Mouse (Mus musculus): ENCODE measurements around the gene Rbmx. TPM values are rescaled to one million over a fixed set of nuclear protein-coding genes. Genes with fewer than 3 reads are reported as not detected.

Rbmx gene
- polyA plus RNA-seq, 1 experiment from 2014 or later = 285 TPM

- no peaks in the 10 kb centered on the region for H3K36me3 ChIP-seq (ENCODE audit: control insufficient read depth, insufficient read depth, low read length)
- H3K4me3 ChIP-seq (ENCODE audit: low read depth, low read length) = no peak within 1 kb of the TSS
- no peak within 1 kb of the TSS for H3K27ac ChIP-seq (ENCODE audit: low read depth, low read length)
- DNase-seq (ENCODE audit: low spot score) (no peak), ATAC-seq (replicated peaks; ENCODE audit: low FRiP score) (no peak)
- no peaks in the 10 kb centered on the region for H3K4me1 ChIP-seq (replicated peaks; ENCODE audit: control insufficient read depth, insufficient read depth, low read length)
- H3K27me3 ChIP-seq (ENCODE audit: control insufficient read depth, insufficient read depth, low read length) = no peaks in the 10 kb centered on the region
- H3K9me3 ChIP-seq (ENCODE audit: control insufficient read depth, low read length) = no peaks in the 10 kb centered on the region
- 74% methylated on average over 18 of the region's 18 CpGs for WGBS
- no peak within 1 kb of the TSS for H3K9ac ChIP-seq (ENCODE audit: low read length)
- no peak within 1 kb of the TSS for H3K4me2 ChIP-seq (ENCODE audit: low read depth, low read length, severe bottlenecking)
Measured at GRCm38 (mm10) chrX:57338371-57339211, 54.2 kb downstream of the Rbmx start, which contains the start of gene Arhgef6. Gene Arhgef6 (minus strand): TSS chrX:57338729.

DNA sequence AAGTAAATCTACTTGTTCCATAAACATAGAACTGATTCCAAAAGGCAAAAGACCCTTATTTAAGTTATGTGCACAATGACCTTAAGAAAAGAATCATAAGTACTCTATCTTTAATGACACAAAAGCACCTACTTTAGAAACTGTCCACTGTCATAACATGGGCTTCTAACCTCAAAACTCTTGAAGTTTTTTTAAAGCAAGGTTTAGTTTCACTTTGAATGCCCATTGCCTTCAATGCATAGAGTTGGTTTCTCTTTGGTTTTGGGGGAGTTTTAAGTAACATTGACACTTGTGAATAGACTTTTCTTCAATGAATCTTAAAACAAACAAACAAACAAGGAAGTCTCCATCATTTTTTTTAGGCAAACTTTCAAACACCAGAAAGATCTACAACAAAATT is 55.3 kb downstream of the Rbmx start:
- DNase-seq (ENCODE audit: low spot score) = no peak
- Histone ChIP-seq H3K9ac (ENCODE audit: low read length) (no peak overlapping the region), H3K27me3 (ENCODE audit: control insufficient read depth, insufficient read depth, low read length) (no peaks in the 10 kb centered on the region), H3K4me2 (ENCODE audit: low read depth, low read length, severe bottlenecking) (no peak overlapping the region), H3K27ac (ENCODE audit: low read depth, low read length) (no peak overlapping the region), H3K36me3 (ENCODE audit: control insufficient read depth, insufficient read depth, low read length) (no peaks in the 10 kb centered on the region), H3K4me1 (replicated peaks; ENCODE audit: control insufficient read depth, insufficient read depth, low read length) (no peaks in the 10 kb centered on the region), H3K4me3 (ENCODE audit: low read depth, low read length) (no peak overlapping the region), H3K9me3 (ENCODE audit: control insufficient read depth, low read length) (no peaks in the 10 kb centered on the region)
- ATAC-seq (replicated peaks; ENCODE audit: low FRiP score) = no peak

GRCm38 (mm10) chrX:57336958-57337357 is 55.9 kb downstream of the Rbmx start:
- no peaks in the 10 kb centered on the region for H3K9me3 ChIP-seq (ENCODE audit: control insufficient read depth, low read length)
- no peak overlapping the region for H3K9ac ChIP-seq (ENCODE audit: low read length)
- no peaks in the 10 kb centered on the region for H3K4me1 ChIP-seq (replicated peaks; ENCODE audit: control insufficient read depth, insufficient read depth, low read length)
- WGBS = 83% methylated on average over 9 of the region's 9 CpGs
- H3K4me2 ChIP-seq (ENCODE audit: low read depth, low read length, severe bottlenecking) = no peak overlapping the region
- DNase-seq (ENCODE audit: low spot score) = no peak
- H3K36me3 ChIP-seq (ENCODE audit: control insufficient read depth, insufficient read depth, low read length) = no peaks in the 10 kb centered on the region
- no peak overlapping the region for H3K27ac ChIP-seq (ENCODE audit: low read depth, low read length)
- ATAC-seq (replicated peaks; ENCODE audit: low FRiP score) = no peak
- no peaks in the 10 kb centered on the region for H3K27me3 ChIP-seq (ENCODE audit: control insufficient read depth, insufficient read depth, low read length)
- H3K4me3 ChIP-seq (ENCODE audit: low read depth, low read length) = no peak overlapping the region

DNA sequence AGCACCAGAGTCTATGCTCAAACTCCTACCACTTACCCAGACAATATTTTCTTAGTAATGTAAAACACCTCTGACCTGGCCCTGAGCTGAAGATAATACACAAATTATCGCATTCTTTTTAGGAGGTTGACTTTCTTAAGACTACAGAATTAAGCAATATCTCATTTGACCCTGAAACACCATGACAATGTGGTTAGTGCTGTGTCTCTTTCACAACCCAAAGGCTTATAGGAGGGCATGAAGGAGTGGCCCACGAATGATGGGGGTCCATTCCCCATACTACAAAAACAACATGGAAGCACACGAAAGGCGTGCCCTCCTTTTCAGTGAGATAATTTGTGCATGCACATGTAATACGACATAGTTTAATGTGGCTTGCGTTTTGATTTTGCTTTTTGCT is 57.5 kb downstream of the Rbmx start:
- Histone ChIP-seq H3K27me3 (ENCODE audit: control insufficient read depth, insufficient read depth, low read length) (no peaks in the 10 kb centered on the region), H3K36me3 (ENCODE audit: control insufficient read depth, insufficient read depth, low read length) (no peaks in the 10 kb centered on the region), H3K4me1 (replicated peaks; ENCODE audit: control insufficient read depth, insufficient read depth, low read length) (no peaks in the 10 kb centered on the region), H3K4me3 (ENCODE audit: low read depth, low read length) (no peak overlapping the region), H3K9ac (ENCODE audit: low read length) (no peak overlapping the region), H3K4me2 (ENCODE audit: low read depth, low read length, severe bottlenecking) (no peak overlapping the region), H3K27ac (ENCODE audit: low read depth, low read length) (no peak overlapping the region), H3K9me3 (ENCODE audit: control insufficient read depth, low read length) (no peaks in the 10 kb centered on the region)
- 84% methylated on average over 6 of the region's 6 CpGs for WGBS
- ATAC-seq (replicated peaks; ENCODE audit: low FRiP score) (no peak), DNase-seq (ENCODE audit: low spot score) (no peak)

Other genes starting within 250 kb of the Rbmx start
- gene Cd40lg, start 180.9 kb downstream of the Rbmx start, polyA plus RNA-seq (2014; fragmentation: Nextera tagmentation; extraction: Ambion mirVana) = not detected in 2 replicates
- gene Arhgef6, start 54.3 kb downstream of the Rbmx start, polyA plus RNA-seq (2014; fragmentation: Nextera tagmentation; extraction: Ambion mirVana) = 6.7 and 7.0 TPM in 2 replicates
- gene Gm364, start 16.1 kb upstream of the Rbmx start, polyA plus RNA-seq (2014; fragmentation: Nextera tagmentation; extraction: Ambion mirVana) = not detected in 2 replicates
- 0.11 TPM in 1 of 2 replicates, not detected in the other for gene Gpr101, start 110.7 kb upstream of the Rbmx start, polyA plus RNA-seq (2014; fragmentation: Nextera tagmentation; extraction: Ambion mirVana)

All from forebrain, embryonic 11.5 days (tissue).